Mouse (Mus musculus): ENCODE results near the gene Lrrc23. TPM values are rescaled to one million over a fixed set of nuclear protein-coding genes. Genes with fewer than 3 reads are reported as not detected.

Lrrc23 gene
- polyA plus RNA-seq, 1 experiment, result 0.13 TPM

DNA sequence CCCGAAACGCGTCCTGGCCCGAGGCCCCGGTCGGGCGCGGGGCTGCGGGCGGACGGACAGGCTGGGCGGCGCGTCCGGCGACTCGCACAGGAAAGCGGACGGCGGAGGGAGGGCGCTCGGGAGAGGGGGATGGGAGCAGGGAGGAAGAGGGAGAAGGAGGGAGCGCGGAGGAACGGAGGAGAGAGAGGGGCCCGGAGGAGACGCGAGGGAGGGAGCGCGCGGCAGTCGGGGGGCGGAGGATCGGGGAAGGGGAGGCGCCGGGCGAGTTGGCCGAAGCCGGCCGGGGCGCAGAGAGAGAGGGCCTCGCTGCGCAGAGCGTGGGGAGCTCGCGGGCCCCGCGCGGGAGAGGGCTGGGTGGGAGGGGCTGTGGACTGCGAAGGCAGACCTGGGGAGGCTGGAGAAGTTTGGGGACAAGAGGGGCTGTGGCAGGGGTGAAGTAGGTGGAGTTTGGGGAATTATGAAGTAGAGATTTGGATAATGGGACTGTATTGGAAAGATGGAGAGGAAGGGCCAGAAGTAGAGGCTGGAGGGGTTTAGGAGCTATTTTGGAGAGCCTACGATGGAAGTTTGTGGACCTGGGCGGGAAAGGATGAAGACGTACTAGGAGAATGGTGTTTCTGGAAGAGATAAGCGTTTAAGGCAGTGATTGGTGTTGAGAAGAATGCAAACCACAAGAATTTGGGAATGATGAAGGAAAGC lies 22.7 kb downstream of the Lrrc23 start:
- Histone ChIP-seq H3K27me3 (ENCODE audit: control insufficient read depth, insufficient read depth, insufficient read length) (no peaks in the 10 kb centered on the region), H3K36me3 (ENCODE audit: control insufficient read depth, insufficient read depth) (peaks cover 6% of the 10 kb centered on the region), H3K4me2 (ENCODE audit: low read depth) (peak overlapping the region; percentile 87), H3K4me3 (peak overlapping the region; percentile 36), H3ac (ENCODE audit: control insufficient read depth, insufficient read length) (peak overlapping the region; percentile 95), H3K79me2 (ENCODE audit: control insufficient read depth, insufficient read depth) (peaks cover 42% of the 10 kb centered on the region)
- TF ChIP-seq POLR2A (IDR thresholded peaks at IDR 0.05; ENCODE audit: insufficient read length, low read depth) (peak; percentile 62), POLR2AphosphoS2 (IDR thresholded peaks at IDR 0.05; ENCODE audit: insufficient read length, low read depth) (peak; percentile 52), TCF3 (IDR thresholded peaks at IDR 0.05; ENCODE audit: insufficient read length, low read depth) (no peak), MYOD1 (IDR thresholded peaks at IDR 0.05; ENCODE audit: control insufficient read depth in 1 of 3, insufficient read length in 2 of 3, low read depth in 2 of 3) (no peak), MAX (IDR thresholded peaks at IDR 0.05; ENCODE audit: low read depth) (no peak)

DNA sequence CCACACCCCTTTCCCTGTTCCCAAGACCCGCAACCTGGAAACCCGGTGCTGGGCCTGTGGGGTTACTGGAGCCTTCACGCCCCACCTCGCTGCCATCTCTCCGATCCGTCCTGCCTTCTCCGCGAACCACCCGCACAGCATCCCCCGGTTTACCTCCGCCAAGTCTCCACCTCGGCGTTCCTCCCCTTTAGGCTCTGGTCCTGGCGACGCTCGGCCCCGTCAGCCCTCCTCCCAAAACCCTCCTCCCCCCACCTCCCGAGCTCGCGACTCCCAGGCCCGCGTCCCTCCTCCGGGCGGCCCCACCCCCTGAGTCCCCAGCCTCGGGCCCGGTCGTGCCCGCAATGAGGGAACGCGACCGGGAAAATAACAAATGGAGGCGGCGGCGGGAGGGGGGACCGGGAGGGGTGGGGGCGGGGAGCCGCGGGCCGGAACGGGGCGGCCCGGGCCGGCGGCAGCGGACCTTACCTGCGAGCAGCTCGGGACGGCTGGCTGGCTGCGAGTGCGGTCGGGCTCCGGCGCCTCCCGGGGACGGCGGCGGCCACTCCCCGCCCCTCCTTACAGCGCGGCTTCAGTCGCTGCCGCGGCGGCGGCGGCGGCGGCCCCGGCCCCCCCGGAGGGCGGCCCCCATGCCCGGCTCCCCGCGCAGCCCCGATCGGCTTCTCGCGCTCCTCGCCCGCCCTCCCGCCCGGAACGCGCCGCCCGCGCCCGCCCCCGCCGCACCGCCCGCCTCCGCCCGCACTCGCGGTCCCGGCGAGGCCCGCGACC lies 23.5 kb downstream of the Lrrc23 start, which contains the start of the genes Gm45234 and Atn1:
Gm45234 (minus strand) TSS at position 191 of the 765 bp plus-strand sequence.
Atn1 (minus strand) TSS at position 694 of the 765 bp plus-strand sequence.
- Histone ChIP-seq H3K27me3 (ENCODE audit: control insufficient read depth, insufficient read depth, insufficient read length) (no peaks in the 10 kb centered on the region), H3K36me3 (ENCODE audit: control insufficient read depth, insufficient read depth) (peaks cover 6% of the 10 kb centered on the region)
- TF ChIP-seq SRF (IDR thresholded peaks at IDR 0.05; ENCODE audit: control insufficient read depth, insufficient read length, low read depth), result no peak
- peak; percentile 51 for TF ChIP-seq POLR2A (IDR thresholded peaks at IDR 0.05; ENCODE audit: insufficient read length, low read depth)
- TF ChIP-seq POLR2AphosphoS2 (IDR thresholded peaks at IDR 0.05; ENCODE audit: insufficient read length, low read depth), result peak; percentile 14
- TF ChIP-seq E2F4 (IDR thresholded peaks at IDR 0.05; ENCODE audit: insufficient read depth), result no peak
- TF ChIP-seq MYOD1 (IDR thresholded peaks at IDR 0.05; ENCODE audit: control insufficient read depth in 1 of 3, insufficient read length in 2 of 3, low read depth in 2 of 3), result no peak

DNA sequence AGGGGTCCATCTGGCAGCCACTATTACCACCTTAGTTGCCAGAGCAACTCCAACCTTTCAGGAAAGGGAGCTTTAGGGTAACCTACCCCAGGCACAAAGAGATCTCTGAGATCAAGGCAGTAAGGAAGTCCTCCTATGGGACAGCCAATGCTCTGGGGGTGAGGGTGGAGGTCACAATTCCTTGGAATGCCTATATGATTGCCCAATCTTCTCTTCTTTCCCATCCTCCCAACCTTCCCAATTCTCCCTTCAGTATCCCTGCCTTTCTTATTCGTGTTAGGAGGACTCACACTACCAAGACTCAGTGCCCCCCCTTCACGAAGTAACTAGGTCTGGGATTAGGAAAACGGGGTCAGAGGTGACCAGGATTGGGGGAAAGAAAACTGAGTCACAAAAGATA lies 24.2 kb downstream of the Lrrc23 start:
- H3K36me3 ChIP-seq (ENCODE audit: control insufficient read depth, insufficient read depth), result peaks cover 6% of the 10 kb centered on the region
- H3K4me3 ChIP-seq, result peak overlapping the region; percentile 36
- peak overlapping the region; percentile 72 for H3K4me2 ChIP-seq (ENCODE audit: low read depth)
- peaks cover 56% of the 10 kb centered on the region for H3K79me2 ChIP-seq (ENCODE audit: control insufficient read depth, insufficient read depth)
- H3ac ChIP-seq (ENCODE audit: control insufficient read depth, insufficient read length), result peak overlapping the region; percentile 95
- H3K27me3 ChIP-seq (ENCODE audit: control insufficient read depth, insufficient read depth, insufficient read length), result no peaks in the 10 kb centered on the region
- TF ChIP-seq POLR2AphosphoS2 (IDR thresholded peaks at IDR 0.05; ENCODE audit: insufficient read length, low read depth) (no peak), CEBPB (IDR thresholded peaks at IDR 0.05; ENCODE audit: insufficient read depth, poor library complexity, severe bottlenecking) (peak; percentile 50; the same call in 1 of the 2 replicates), USF1 (IDR thresholded peaks at IDR 0.05; ENCODE audit: low read depth) (no peak)

More for the DNA sequence above, 23.5 kb downstream of the Lrrc23 start, which contains the start of the genes Gm45234 and Atn1:
- Histone ChIP-seq H3ac (ENCODE audit: control insufficient read depth, insufficient read length) (peak within 1 kb of the TSS; percentile 95), H3K4me3 (peak within 1 kb of the TSS; percentile 36), H3K79me2 (ENCODE audit: control insufficient read depth, insufficient read depth) (peaks cover 49% of the 10 kb centered on the region), H3K4me2 (ENCODE audit: low read depth) (peak within 1 kb of the TSS; percentile 87)

DNA sequence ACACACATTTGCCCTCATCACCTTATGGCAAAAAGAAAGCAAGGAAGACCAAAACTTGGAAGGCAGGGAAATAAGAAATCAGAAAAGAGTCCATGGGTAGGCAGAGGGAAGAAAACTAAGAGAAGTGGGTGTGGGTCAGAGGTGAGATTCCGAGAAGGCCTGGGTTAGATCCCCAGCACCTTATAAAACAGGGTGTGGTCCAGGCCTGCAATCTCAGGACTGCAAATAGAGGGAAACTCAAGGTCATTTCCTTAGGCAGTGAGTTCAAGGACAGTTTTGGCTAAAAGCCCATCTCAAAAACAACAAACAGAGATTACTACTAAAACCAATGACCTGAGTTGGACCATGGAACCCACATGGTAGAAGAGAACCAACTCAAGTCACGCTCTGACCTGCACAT lies 25.7 kb downstream of the Lrrc23 start:
- H3K4me3 ChIP-seq, result no peak overlapping the region
- H3K4me2 ChIP-seq (ENCODE audit: low read depth), result peak overlapping the region; percentile 72
- no peaks in the 10 kb centered on the region for H3K27me3 ChIP-seq (ENCODE audit: control insufficient read depth, insufficient read depth, insufficient read length)
- H3K36me3 ChIP-seq (ENCODE audit: control insufficient read depth, insufficient read depth), result peaks cover 6% of the 10 kb centered on the region
- peaks cover 63% of the 10 kb centered on the region for H3K79me2 ChIP-seq (ENCODE audit: control insufficient read depth, insufficient read depth)
- no peak overlapping the region for H3ac ChIP-seq (ENCODE audit: control insufficient read depth, insufficient read length)
- TF ChIP-seq E2F4 (IDR thresholded peaks at IDR 0.05; ENCODE audit: insufficient read depth) (no peak), POLR2A (IDR thresholded peaks at IDR 0.05; ENCODE audit: insufficient read length, low read depth) (no peak), CEBPB (IDR thresholded peaks at IDR 0.05; ENCODE audit: insufficient read depth, poor library complexity, severe bottlenecking) (no peak), MYOG (IDR thresholded peaks at IDR 0.05; ENCODE audit: control insufficient read depth in 1 of 3, insufficient read depth in 1 of 3, insufficient read length in 2 of 3, low read depth in 2 of 3) (no peak), SRF (IDR thresholded peaks at IDR 0.05; ENCODE audit: control insufficient read depth, insufficient read length, low read depth) (no peak), POLR2AphosphoS2 (IDR thresholded peaks at IDR 0.05; ENCODE audit: insufficient read length, low read depth) (no peak), TCF3 (IDR thresholded peaks at IDR 0.05; ENCODE audit: insufficient read length, low read depth) (no peak), REST (IDR thresholded peaks at IDR 0.05; ENCODE audit: insufficient read depth, insufficient read length) (no peak), MAX (IDR thresholded peaks at IDR 0.05; ENCODE audit: low read depth) (no peak), MYOD1 (IDR thresholded peaks at IDR 0.05; ENCODE audit: control insufficient read depth in 1 of 3, insufficient read length in 2 of 3, low read depth in 2 of 3) (no peak), USF1 (IDR thresholded peaks at IDR 0.05; ENCODE audit: low read depth) (no peak), TCF12 (IDR thresholded peaks at IDR 0.05; ENCODE audit: insufficient read depth, poor library complexity, severe bottlenecking) (no peak)

DNA sequence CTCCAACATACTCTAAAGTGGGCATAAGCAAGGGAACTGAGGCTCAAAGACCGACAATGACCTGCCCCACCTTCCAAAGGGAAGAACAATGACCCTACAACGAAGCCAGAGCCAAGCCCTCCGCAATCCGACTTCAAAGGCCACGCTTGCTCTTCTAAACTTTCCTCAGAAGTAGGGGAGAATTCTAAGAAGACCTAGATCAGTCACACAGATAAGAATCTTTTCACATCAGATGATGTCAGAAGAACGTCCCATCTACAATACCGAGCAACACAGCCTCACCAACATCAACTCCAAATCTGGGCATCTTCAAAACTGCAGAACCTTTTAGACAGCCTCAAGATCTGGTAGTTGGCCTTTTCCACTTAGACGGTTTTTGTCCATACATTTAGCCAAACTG lies 29.1 kb downstream of the Lrrc23 start:
- H3K4me2 ChIP-seq (ENCODE audit: low read depth), result no peak overlapping the region
- no peak overlapping the region for H3ac ChIP-seq (ENCODE audit: control insufficient read depth, insufficient read length)
- peaks cover 10% of the 10 kb centered on the region for H3K36me3 ChIP-seq (ENCODE audit: control insufficient read depth, insufficient read depth)
- H3K27me3 ChIP-seq (ENCODE audit: control insufficient read depth, insufficient read depth, insufficient read length), result no peaks in the 10 kb centered on the region
- peaks cover 57% of the 10 kb centered on the region for H3K79me2 ChIP-seq (ENCODE audit: control insufficient read depth, insufficient read depth)
- TF ChIP-seq USF1 (IDR thresholded peaks at IDR 0.05; ENCODE audit: low read depth) (no peak), POLR2A (IDR thresholded peaks at IDR 0.05; ENCODE audit: insufficient read length, low read depth) (no peak), TCF3 (IDR thresholded peaks at IDR 0.05; ENCODE audit: insufficient read length, low read depth) (no peak), REST (IDR thresholded peaks at IDR 0.05; ENCODE audit: insufficient read depth, insufficient read length) (no peak), MYOD1 (IDR thresholded peaks at IDR 0.05; ENCODE audit: control insufficient read depth in 1 of 3, insufficient read length in 2 of 3, low read depth in 2 of 3) (no peak), MYOG (IDR thresholded peaks at IDR 0.05; ENCODE audit: control insufficient read depth in 1 of 3, insufficient read depth in 1 of 3, insufficient read length in 2 of 3, low read depth in 2 of 3) (no peak), CEBPB (IDR thresholded peaks at IDR 0.05; ENCODE audit: insufficient read depth, poor library complexity, severe bottlenecking) (no peak), SRF (IDR thresholded peaks at IDR 0.05; ENCODE audit: control insufficient read depth, insufficient read length, low read depth) (no peak), E2F4 (IDR thresholded peaks at IDR 0.05; ENCODE audit: insufficient read depth) (no peak), MAX (IDR thresholded peaks at IDR 0.05; ENCODE audit: low read depth) (no peak), TCF12 (IDR thresholded peaks at IDR 0.05; ENCODE audit: insufficient read depth, poor library complexity, severe bottlenecking) (no peak)
- no peak overlapping the region for H3K4me3 ChIP-seq

All from myocyte (in vitro differentiated cells).